Mouse (Mus musculus): Measurements from ENCODE around the gene Nfkbil1. TPM values are rescaled to one million over a fixed set of nuclear protein-coding genes. Genes with fewer than 3 reads are reported as not detected.

Nfkbil1 gene
- polyA plus RNA-seq, 1 experiment from 2014 or later, result 4.1 TPM

- Histone ChIP-seq H3K27me3 (ENCODE audit: insufficient read depth, low read length) (no peaks in the 10 kb centered on the region), H3K4me3 (ENCODE audit: low read depth, low read length) (no peak overlapping the region), H3K27ac (ENCODE audit: low read depth) (peak overlapping the region; percentile 53; the same call in 1 of the 2 replicates), H3K4me1 (ENCODE audit: insufficient read depth) (peaks cover 22% of the 10 kb centered on the region), H3K4me2 (ENCODE audit: low read depth, low read length) (no peak overlapping the region), H3K9me3 (ENCODE audit: low read length) (no peaks in the 10 kb centered on the region), H3K36me3 (replicated peaks; ENCODE audit: insufficient read depth, low read length) (no peaks in the 10 kb centered on the region), H3K9ac (replicated peaks) (no peak overlapping the region)
- ATAC-seq, result no peak
- 55% methylated on average over 3 of the region's 3 CpGs for WGBS (ENCODE audit: insufficient replicate concordance)
- no peak for DNase-seq
- TF ChIP-seq CTCF (IDR thresholded peaks at IDR 0.05; ENCODE audit: low read depth) (no peak), EP300 (IDR thresholded peaks at IDR 0.05; ENCODE audit: low read depth) (no peak)
Observed at GRCm38 (mm10) chr17:35210593-35210992, 25.0 kb downstream of the Nfkbil1 start.

DNA sequence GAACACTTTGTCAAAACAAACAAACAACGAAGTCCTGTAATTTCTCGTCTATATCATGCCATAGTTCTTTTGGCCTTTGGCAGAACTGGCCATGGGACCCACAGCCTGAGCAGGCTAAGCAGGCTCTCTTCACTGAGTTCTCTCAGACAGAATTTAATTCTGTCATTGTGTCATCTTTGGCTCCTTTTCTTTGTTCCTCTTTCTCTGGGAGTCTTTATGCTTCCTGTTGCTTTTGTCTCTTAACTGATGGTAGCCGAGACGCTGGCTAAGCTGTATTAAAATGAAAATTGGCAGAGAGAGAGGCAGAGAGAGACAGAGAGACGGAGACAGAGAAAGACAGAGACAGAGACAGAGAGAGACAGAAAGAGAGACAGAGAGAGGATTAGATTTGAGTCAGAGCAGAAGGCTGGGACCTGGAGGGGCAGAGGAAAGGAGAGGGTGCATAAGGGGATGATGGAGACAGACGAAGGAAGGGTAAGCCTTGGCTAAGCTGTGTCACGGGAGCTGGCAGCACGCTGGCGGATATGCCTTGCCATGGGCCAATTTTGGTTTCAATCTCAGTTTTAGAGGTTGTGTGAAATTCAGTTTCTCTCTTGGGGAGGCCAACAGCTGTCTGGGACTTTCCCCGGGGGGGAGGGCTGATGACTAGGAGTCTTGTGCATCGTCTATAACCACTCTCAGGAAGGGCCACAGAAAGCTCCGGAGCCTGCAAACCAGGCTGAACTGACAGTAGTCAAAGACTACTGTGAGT lies 25.6 kb downstream of the Nfkbil1 start:
- 0 out of 2 replicates have a peak, but pooled peaks cover 5% of the 10 kb centered on the region for H3K27me3 ChIP-seq (ENCODE audit: insufficient read depth, low read length)
- H3K4me3 ChIP-seq (ENCODE audit: low read depth, low read length), result no peak overlapping the region
- ATAC-seq, result peak; percentile 36; the same call in 1 of the 2 replicates
- 42% methylated on average over 12 of the region's 12 CpGs for WGBS (ENCODE audit: insufficient replicate concordance)
- no peaks in the 10 kb centered on the region for H3K9me3 ChIP-seq (ENCODE audit: low read length)
- H3K9ac ChIP-seq (replicated peaks), result no peak overlapping the region
- no peak for TF ChIP-seq CTCF (IDR thresholded peaks at IDR 0.05; ENCODE audit: low read depth)
- no peak for TF ChIP-seq EP300 (IDR thresholded peaks at IDR 0.05; ENCODE audit: low read depth)
- DNase-seq, result no peak
- no peaks in the 10 kb centered on the region for H3K36me3 ChIP-seq (replicated peaks; ENCODE audit: insufficient read depth, low read length)
- H3K27ac ChIP-seq (ENCODE audit: low read depth), result peak overlapping the region; percentile 53
- H3K4me2 ChIP-seq (ENCODE audit: low read depth, low read length), result peak overlapping the region; percentile 27
- H3K4me1 ChIP-seq (ENCODE audit: insufficient read depth), result peaks cover 19% of the 10 kb centered on the region

GRCm38 (mm10) chr17:35205380-35205769 lies 30.2 kb downstream of the Nfkbil1 start:
- no peaks in the 10 kb centered on the region for H3K9me3 ChIP-seq (ENCODE audit: low read length)
- DNase-seq (no peak), ATAC-seq (no peak)
- TF ChIP-seq CTCF (IDR thresholded peaks at IDR 0.05; ENCODE audit: low read depth), result no peak
- TF ChIP-seq EP300 (IDR thresholded peaks at IDR 0.05; ENCODE audit: low read depth), result no peak
- H3K4me1 ChIP-seq (ENCODE audit: insufficient read depth), result peaks cover 17% of the 10 kb centered on the region
- no peak overlapping the region for H3K4me3 ChIP-seq (ENCODE audit: low read depth, low read length)
- peaks cover 25% of the 10 kb centered on the region; the same call in 1 of the 2 replicates for H3K27me3 ChIP-seq (ENCODE audit: insufficient read depth, low read length)
- no peak overlapping the region for H3K27ac ChIP-seq (ENCODE audit: low read depth)
- H3K4me2 ChIP-seq (ENCODE audit: low read depth, low read length), result no peak overlapping the region
- no peak overlapping the region for H3K9ac ChIP-seq (replicated peaks)
- WGBS (ENCODE audit: insufficient replicate concordance), result 55% methylated on average over 10 of the region's 10 CpGs
- H3K36me3 ChIP-seq (replicated peaks; ENCODE audit: insufficient read depth, low read length), result no peaks in the 10 kb centered on the region

DNA sequence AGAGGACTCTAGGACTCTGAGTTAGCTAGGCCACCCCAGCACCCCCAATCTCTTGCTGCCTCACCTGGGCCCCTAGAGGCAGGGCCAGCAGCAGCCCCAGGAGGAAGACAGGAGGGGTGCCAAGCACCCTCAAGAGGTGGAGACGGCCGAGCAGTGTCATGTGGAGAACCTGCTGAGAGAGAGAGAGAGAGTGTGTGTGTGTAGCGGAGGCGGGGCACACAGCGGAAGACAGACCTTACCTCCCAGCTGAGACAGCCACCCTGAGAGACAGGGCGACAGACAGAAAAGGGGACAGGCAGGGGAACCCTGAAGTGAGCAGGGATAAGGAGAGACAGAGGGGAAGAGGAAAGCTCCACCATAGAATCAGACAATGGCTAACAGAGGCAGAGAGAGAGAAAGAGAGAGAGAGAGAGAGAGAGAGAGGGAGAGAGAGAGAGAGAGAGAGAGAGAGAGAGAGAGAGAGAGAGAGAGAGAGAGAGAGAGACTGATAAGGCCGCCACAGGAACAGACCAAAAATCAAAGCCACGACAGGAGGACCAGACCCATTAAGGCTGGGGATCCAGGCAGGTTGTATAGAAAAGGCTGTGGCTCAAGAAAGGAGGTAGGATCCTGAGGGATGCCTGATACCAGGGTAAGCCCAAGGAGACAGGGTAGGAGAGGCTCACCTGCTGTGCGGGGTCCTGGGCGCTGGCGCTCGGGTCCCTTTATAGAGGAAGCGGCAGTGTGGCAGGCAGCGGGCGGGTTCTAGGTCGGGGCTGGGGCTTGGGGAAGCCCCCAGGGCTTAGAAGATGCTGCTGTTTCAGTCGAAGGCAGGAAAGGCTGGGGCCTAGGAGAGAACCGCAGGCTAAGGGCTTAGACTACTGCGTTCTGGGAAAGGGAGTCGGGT lies 30.9 kb downstream of the Nfkbil1 start, which contains the start of gene Lta:
Lta (minus strand) TSS at position 858 of the 886 bp plus-strand sequence.
- Histone ChIP-seq H3K9ac (replicated peaks) (no peak within 1 kb of the TSS), H3K4me3 (ENCODE audit: low read depth, low read length) (no peak within 1 kb of the TSS), H3K27ac (ENCODE audit: low read depth) (no peak within 1 kb of the TSS), H3K4me1 (ENCODE audit: insufficient read depth) (peaks cover 16% of the 10 kb centered on the region), H3K9me3 (ENCODE audit: low read length) (no peaks in the 10 kb centered on the region), H3K27me3 (ENCODE audit: insufficient read depth, low read length) (peaks cover 29% of the 10 kb centered on the region; the same call in 1 of the 2 replicates), H3K4me2 (ENCODE audit: low read depth, low read length) (no peak within 1 kb of the TSS), H3K36me3 (replicated peaks; ENCODE audit: insufficient read depth, low read length) (no peaks in the 10 kb centered on the region; the same call in 1 of the 2 replicates)
- no peak for ATAC-seq
- WGBS (ENCODE audit: insufficient replicate concordance), result 34% methylated on average over 20 of the region's 20 CpGs
- DNase-seq, result no peak
- TF ChIP-seq EP300 (IDR thresholded peaks at IDR 0.05; ENCODE audit: low read depth) (no peak), CTCF (IDR thresholded peaks at IDR 0.05; ENCODE audit: low read depth) (no peak)

GRCm38 (mm10) chr17:35202442-35202841 lies 33.1 kb downstream of the Nfkbil1 start:
- no peak for DNase-seq
- no peak for TF ChIP-seq EP300 (IDR thresholded peaks at IDR 0.05; ENCODE audit: low read depth)
- TF ChIP-seq CTCF (IDR thresholded peaks at IDR 0.05; ENCODE audit: low read depth), result no peak
- H3K9me3 ChIP-seq (ENCODE audit: low read length), result no peaks in the 10 kb centered on the region
- ATAC-seq, result no peak
- H3K27ac ChIP-seq (ENCODE audit: low read depth), result no peak overlapping the region
- peak overlapping the region; percentile 62 for H3K4me2 ChIP-seq (ENCODE audit: low read depth, low read length)
- no peaks in the 10 kb centered on the region; the same call in 1 of the 2 replicates for H3K36me3 ChIP-seq (replicated peaks; ENCODE audit: insufficient read depth, low read length)
- H3K4me1 ChIP-seq (ENCODE audit: insufficient read depth), result peaks cover 8% of the 10 kb centered on the region
- 60% methylated on average over 4 of the region's 4 CpGs for WGBS (ENCODE audit: insufficient replicate concordance)
- H3K4me3 ChIP-seq (ENCODE audit: low read depth, low read length), result no peak overlapping the region
- peaks cover 29% of the 10 kb centered on the region; the same call in 1 of the 2 replicates for H3K27me3 ChIP-seq (ENCODE audit: insufficient read depth, low read length)
- no peak overlapping the region for H3K9ac ChIP-seq (replicated peaks)

DNA sequence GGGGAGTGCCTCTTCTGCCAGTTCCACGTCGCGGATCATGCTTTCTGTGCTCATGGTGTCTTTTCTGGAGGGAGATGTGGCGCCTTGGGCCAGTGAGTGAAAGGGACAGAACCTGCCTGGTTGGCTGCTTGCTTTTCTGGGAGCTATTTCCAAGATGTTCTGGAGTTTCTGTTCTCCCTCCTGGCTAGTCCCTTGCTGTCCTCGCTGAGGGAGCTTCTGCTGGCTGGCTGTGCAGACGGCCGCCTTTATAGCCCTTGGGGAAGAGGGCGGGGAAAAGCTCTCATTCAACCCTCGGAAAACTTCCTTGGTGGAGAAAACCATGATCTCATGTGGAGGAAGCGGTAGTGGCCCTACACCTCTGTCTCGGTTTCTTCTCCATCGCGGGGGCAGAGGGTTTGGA lies 33.8 kb downstream of the Nfkbil1 start, which contains the start of gene Tnf:
Tnf (minus strand) TSS at position 221 of the 400 bp plus-strand sequence.
- DNase-seq, result peak; percentile 58
- H3K27ac ChIP-seq (ENCODE audit: low read depth), result peak within 1 kb of the TSS; percentile 75

More for the DNA sequence above, 33.8 kb downstream of the Nfkbil1 start, which contains the start of gene Tnf:
- H3K4me2 ChIP-seq (ENCODE audit: low read depth, low read length), result peak within 1 kb of the TSS; percentile 62
- H3K9me3 ChIP-seq (ENCODE audit: low read length), result no peaks in the 10 kb centered on the region
- peaks cover 29% of the 10 kb centered on the region; the same call in 1 of the 2 replicates for H3K27me3 ChIP-seq (ENCODE audit: insufficient read depth, low read length)
- WGBS (ENCODE audit: insufficient replicate concordance), result 19% methylated on average over 13 of the region's 13 CpGs
- no peak for ATAC-seq
- H3K36me3 ChIP-seq (replicated peaks; ENCODE audit: insufficient read depth, low read length), result no peaks in the 10 kb centered on the region; the same call in 1 of the 2 replicates
- peak within 1 kb of the TSS; percentile 48 for H3K4me3 ChIP-seq (ENCODE audit: low read depth, low read length)
- no peak for TF ChIP-seq EP300 (IDR thresholded peaks at IDR 0.05; ENCODE audit: low read depth)
- TF ChIP-seq CTCF (IDR thresholded peaks at IDR 0.05; ENCODE audit: low read depth), result no peak
- H3K9ac ChIP-seq (replicated peaks), result peak within 1 kb of the TSS; percentile 40
- peaks cover 8% of the 10 kb centered on the region for H3K4me1 ChIP-seq (ENCODE audit: insufficient read depth)

All from liver, postnatal 0 days (tissue).